Mouse (Mus musculus): ENCODE data around the gene Kidins220.

- no peak for TF ChIP-seq EP300 (IDR thresholded peaks at IDR 0.05; ENCODE audit: insufficient read depth, low read depth, low read length)
- no peak for TF ChIP-seq CTCF (IDR thresholded peaks at IDR 0.05)
- no peak for TF ChIP-seq POLR2A (IDR thresholded peaks at IDR 0.05; ENCODE audit: insufficient read depth, low read depth, low read length)
Measured at GRCm38 (mm10) chr12:25037222-25037621, 62.5 kb downstream of the Kidins220 start.
